Mouse (Mus musculus): ENCODE measurements at regions not wholly inside any gene's neighbourhood (a gene's known extent, or its start where the extent isn't known, plus 50 kb on each side); places are given as distances from the start of the nearest gene placed in this dataset.

DNA sequence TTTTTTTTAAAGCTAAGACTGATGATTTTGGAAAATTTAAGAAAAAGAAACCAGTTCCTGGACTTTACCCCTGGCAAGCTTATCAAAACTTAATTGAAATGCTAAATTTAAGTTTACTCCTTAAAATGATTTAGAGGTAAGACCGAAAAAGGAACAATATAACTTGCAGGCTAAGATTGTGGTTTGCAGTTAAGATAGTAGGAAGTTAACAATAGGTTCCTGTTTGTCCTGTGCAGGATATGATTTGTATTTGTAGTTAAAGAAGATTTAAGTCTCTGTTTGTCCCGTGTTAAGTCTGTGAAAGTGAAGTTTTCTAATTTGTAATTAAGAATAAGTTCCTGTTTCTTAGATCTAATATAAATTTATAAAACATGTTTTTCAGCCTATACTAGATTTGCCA lies 1406.3 kb upstream of the Lrrc6 start:
- WGBS = 86% methylated on average over 2 of the region's 2 CpGs
- no peak for ATAC-seq (ENCODE audit: insufficient read depth, low FRiP score, low TSS enrichment)
- Histone ChIP-seq H3K4me1 (ENCODE audit: control insufficient read depth, insufficient read depth, low read length) (no peaks in the 10 kb centered on the region), H3K36me3 (ENCODE audit: control insufficient read depth, insufficient read depth, low read length) (no peaks in the 10 kb centered on the region), H3K4me2 (ENCODE audit: low read depth) (no peak overlapping the region), H3K9ac (ENCODE audit: low read length) (no peak overlapping the region), H3K4me3 (ENCODE audit: low read depth, low read length) (no peak overlapping the region), H3K27me3 (ENCODE audit: control insufficient read depth, insufficient read depth, low read length) (no peaks in the 10 kb centered on the region), H3K27ac (ENCODE audit: low read depth, low read length) (no peak overlapping the region), H3K9me3 (ENCODE audit: control insufficient read depth, low read length) (no peaks in the 10 kb centered on the region)
- no peak for DNase-seq (ENCODE audit: low spot score)

DNA sequence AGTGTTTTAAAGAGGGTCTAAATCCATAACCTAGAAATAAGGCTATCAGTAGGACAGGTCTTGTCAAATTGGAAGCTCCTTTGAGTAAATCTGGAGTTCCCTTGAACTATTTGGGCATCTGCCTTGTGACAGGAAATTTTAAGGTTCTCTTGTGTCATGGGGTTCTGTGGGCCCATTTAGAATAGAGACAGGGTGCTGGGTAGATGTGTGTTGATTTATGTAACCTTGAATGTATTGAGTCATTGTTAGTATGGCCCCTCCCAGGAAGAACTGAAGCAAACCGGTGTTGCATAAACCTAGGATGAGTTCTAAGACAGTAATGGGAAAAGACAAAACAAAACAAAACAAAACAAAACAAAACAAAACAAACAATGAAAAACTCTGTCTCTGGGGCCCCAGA lies 1404.6 kb upstream of the Lrrc6 start:
- no peaks in the 10 kb centered on the region for H3K27me3 ChIP-seq (ENCODE audit: control insufficient read depth, insufficient read depth, low read length)
- no peak overlapping the region for H3K4me3 ChIP-seq (ENCODE audit: low read depth, low read length)
- 80% methylated on average over 1 of the region's 1 CpGs for WGBS
- no peak for DNase-seq (ENCODE audit: low spot score)
- H3K27ac ChIP-seq (ENCODE audit: low read depth, low read length) = no peak overlapping the region
- no peaks in the 10 kb centered on the region for H3K9me3 ChIP-seq (ENCODE audit: control insufficient read depth, low read length)
- no peak overlapping the region for H3K4me2 ChIP-seq (ENCODE audit: low read depth)
- H3K36me3 ChIP-seq (ENCODE audit: control insufficient read depth, insufficient read depth, low read length) = no peaks in the 10 kb centered on the region
- H3K9ac ChIP-seq (ENCODE audit: low read length) = no peak overlapping the region
- ATAC-seq (ENCODE audit: insufficient read depth, low FRiP score, low TSS enrichment) = no peak
- H3K4me1 ChIP-seq (ENCODE audit: control insufficient read depth, insufficient read depth, low read length) = no peaks in the 10 kb centered on the region

DNA sequence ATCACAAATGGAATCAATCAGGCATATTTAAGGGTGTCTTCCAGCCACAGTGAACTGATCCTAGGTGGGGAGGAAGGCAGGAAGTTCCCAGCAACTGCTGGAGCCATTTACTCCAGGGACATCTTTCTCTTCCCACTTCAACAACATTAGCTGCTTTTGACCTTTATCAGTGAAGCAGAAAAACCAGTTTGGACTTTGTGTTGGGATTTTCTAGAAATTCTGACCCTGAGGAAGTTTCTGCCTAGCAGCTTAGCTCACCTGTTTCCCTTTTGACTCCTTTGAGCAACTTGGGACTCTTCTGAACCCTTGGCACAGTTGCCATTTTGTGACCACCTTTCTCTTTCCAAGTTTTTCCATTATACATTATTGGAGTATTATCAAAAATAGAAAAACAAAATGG lies 1403.9 kb upstream of the Lrrc6 start:
- H3K9me3 ChIP-seq (ENCODE audit: control insufficient read depth, low read length) = no peaks in the 10 kb centered on the region
- no peak overlapping the region for H3K27ac ChIP-seq (ENCODE audit: low read depth, low read length)
- H3K27me3 ChIP-seq (ENCODE audit: control insufficient read depth, insufficient read depth, low read length) = no peaks in the 10 kb centered on the region
- no peaks in the 10 kb centered on the region for H3K4me1 ChIP-seq (ENCODE audit: control insufficient read depth, insufficient read depth, low read length)
- no peak overlapping the region for H3K4me2 ChIP-seq (ENCODE audit: low read depth)
- ATAC-seq (ENCODE audit: insufficient read depth, low FRiP score, low TSS enrichment) (no peak), DNase-seq (ENCODE audit: low spot score) (no peak)
- H3K36me3 ChIP-seq (ENCODE audit: control insufficient read depth, insufficient read depth, low read length) = no peaks in the 10 kb centered on the region
- H3K4me3 ChIP-seq (ENCODE audit: low read depth, low read length) = no peak overlapping the region
- H3K9ac ChIP-seq (ENCODE audit: low read length) = no peak overlapping the region

DNA sequence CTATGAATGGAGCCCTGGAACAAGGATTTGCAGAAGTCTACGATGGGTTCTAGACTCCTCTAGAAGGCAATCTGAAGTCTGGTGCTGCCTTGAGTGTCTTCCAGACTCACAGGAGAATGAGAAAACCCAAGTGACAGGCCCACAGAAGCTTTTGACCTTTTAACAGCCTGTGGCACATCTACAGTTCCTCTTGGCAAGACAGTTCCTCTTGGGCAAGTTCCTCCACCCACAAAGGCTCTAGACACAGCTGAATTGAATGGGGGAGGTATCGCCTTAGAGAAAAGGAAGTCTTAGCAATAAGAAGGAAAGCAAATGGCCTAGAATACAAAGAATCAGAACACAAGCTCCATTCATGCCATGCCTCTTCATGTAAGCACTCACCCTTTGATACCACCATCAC lies 1402.3 kb upstream of the Lrrc6 start:
- DNase-seq (ENCODE audit: low spot score) (no peak), ATAC-seq (ENCODE audit: insufficient read depth, low FRiP score, low TSS enrichment) (no peak)
- 94% methylated on average over 2 of the region's 2 CpGs for WGBS
- H3K27me3 ChIP-seq (ENCODE audit: control insufficient read depth, insufficient read depth, low read length) = no peaks in the 10 kb centered on the region
- no peaks in the 10 kb centered on the region for H3K9me3 ChIP-seq (ENCODE audit: control insufficient read depth, low read length)
- H3K4me3 ChIP-seq (ENCODE audit: low read depth, low read length) = no peak overlapping the region
- no peak overlapping the region for H3K4me2 ChIP-seq (ENCODE audit: low read depth)
- no peak overlapping the region for H3K9ac ChIP-seq (ENCODE audit: low read length)
- H3K27ac ChIP-seq (ENCODE audit: low read depth, low read length) = no peak overlapping the region
- H3K4me1 ChIP-seq (ENCODE audit: control insufficient read depth, insufficient read depth, low read length) = no peaks in the 10 kb centered on the region
- H3K36me3 ChIP-seq (ENCODE audit: control insufficient read depth, insufficient read depth, low read length) = no peaks in the 10 kb centered on the region

DNA sequence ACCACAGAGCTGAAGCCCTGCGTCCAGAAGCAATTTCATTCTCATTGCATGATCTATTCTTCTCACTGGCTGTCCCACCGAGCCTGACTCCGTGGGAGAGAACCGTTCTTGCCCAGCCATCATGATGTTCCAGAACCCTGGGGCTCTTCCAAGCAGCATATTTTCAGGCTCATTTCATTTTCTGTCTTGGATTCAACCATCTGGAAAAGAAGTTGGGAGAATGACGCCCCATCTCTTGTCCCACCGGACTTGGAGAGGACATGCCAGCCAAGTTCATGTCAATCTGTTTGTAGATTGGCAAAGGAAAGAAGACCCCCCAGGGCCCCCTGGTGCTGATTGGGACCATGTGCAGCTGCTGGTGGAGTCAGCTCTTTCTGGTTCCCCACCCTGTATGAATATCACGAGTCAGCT lies 1400.5 kb upstream of the Lrrc6 start:
- Histone ChIP-seq H3K9me3 (ENCODE audit: control insufficient read depth, low read length) (no peaks in the 10 kb centered on the region), H3K9ac (ENCODE audit: low read length) (no peak overlapping the region), H3K4me1 (ENCODE audit: control insufficient read depth, insufficient read depth, low read length) (no peaks in the 10 kb centered on the region), H3K27me3 (ENCODE audit: control insufficient read depth, insufficient read depth, low read length) (no peaks in the 10 kb centered on the region), H3K4me2 (ENCODE audit: low read depth) (no peak overlapping the region), H3K4me3 (ENCODE audit: low read depth, low read length) (no peak overlapping the region), H3K27ac (ENCODE audit: low read depth, low read length) (no peak overlapping the region), H3K36me3 (ENCODE audit: control insufficient read depth, insufficient read depth, low read length) (no peaks in the 10 kb centered on the region)
- DNase-seq (ENCODE audit: low spot score) = no peak
- WGBS = 81% methylated on average over 7 of the region's 7 CpGs
- ATAC-seq (ENCODE audit: insufficient read depth, low FRiP score, low TSS enrichment) = no peak

DNA sequence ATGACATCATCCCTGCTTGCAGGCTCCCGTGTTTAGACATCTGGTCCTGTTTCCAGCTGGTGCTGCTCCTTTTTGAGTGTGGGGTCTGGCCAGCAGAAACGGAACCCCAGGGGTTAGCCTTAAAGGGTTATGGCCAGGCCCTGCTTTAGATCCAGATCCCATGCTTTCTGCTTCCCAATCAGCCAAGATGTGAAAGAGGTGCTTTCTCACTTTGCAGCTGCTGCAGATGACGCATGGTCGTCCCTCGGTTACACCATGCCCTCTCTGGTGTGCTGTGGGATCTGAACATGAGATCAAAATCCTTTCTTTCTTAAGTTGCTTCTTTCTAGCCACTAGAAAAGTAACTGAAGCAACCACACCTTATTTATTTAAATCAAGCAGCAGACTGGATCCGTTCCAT lies 1399.1 kb upstream of the Lrrc6 start:
- Histone ChIP-seq H3K9me3 (ENCODE audit: control insufficient read depth, low read length) (no peaks in the 10 kb centered on the region), H3K27ac (ENCODE audit: low read depth, low read length) (no peak overlapping the region), H3K4me2 (ENCODE audit: low read depth) (no peak overlapping the region), H3K27me3 (ENCODE audit: control insufficient read depth, insufficient read depth, low read length) (no peaks in the 10 kb centered on the region), H3K4me1 (ENCODE audit: control insufficient read depth, insufficient read depth, low read length) (no peaks in the 10 kb centered on the region), H3K36me3 (ENCODE audit: control insufficient read depth, insufficient read depth, low read length) (no peaks in the 10 kb centered on the region), H3K9ac (ENCODE audit: low read length) (no peak overlapping the region), H3K4me3 (ENCODE audit: low read depth, low read length) (no peak overlapping the region)
- DNase-seq (ENCODE audit: low spot score) (no peak), ATAC-seq (ENCODE audit: insufficient read depth, low FRiP score, low TSS enrichment) (no peak)
- 67% methylated on average over 6 of the region's 6 CpGs for WGBS

DNA sequence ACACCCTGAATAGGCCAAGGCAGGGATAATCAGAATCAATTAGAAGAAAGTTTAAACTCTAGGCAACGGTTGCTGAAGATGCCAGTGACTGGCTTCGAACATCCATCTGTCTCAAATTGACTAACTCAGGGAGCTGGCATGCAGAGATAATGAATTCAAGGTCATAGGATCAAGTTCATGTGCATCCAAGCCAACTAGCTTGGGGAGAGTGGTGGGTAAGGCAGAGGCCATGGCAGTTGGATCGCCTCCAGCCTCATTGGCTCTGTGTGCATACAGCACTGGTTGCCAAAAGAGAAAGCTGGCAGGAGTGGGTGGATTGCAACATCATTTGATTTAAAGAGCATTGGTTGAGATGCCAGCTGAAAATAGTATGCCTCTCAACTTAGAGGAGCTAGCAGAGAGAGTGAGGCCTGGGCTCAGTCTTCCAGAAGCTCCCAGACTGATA lies 1398.3 kb upstream of the Lrrc6 start:
- H3K9me3 ChIP-seq (ENCODE audit: control insufficient read depth, low read length) = no peaks in the 10 kb centered on the region
- no peaks in the 10 kb centered on the region for H3K4me1 ChIP-seq (ENCODE audit: control insufficient read depth, insufficient read depth, low read length)
- no peak overlapping the region for H3K4me3 ChIP-seq (ENCODE audit: low read depth, low read length)
- H3K9ac ChIP-seq (ENCODE audit: low read length) = no peak overlapping the region
- ATAC-seq (ENCODE audit: insufficient read depth, low FRiP score, low TSS enrichment) (no peak), DNase-seq (ENCODE audit: low spot score) (no peak)
- no peak overlapping the region for H3K4me2 ChIP-seq (ENCODE audit: low read depth)
- H3K27me3 ChIP-seq (ENCODE audit: control insufficient read depth, insufficient read depth, low read length) = no peaks in the 10 kb centered on the region
- H3K36me3 ChIP-seq (ENCODE audit: control insufficient read depth, insufficient read depth, low read length) = no peaks in the 10 kb centered on the region
- no peak overlapping the region for H3K27ac ChIP-seq (ENCODE audit: low read depth, low read length)
- WGBS = 81% methylated on average over 3 of the region's 3 CpGs

DNA sequence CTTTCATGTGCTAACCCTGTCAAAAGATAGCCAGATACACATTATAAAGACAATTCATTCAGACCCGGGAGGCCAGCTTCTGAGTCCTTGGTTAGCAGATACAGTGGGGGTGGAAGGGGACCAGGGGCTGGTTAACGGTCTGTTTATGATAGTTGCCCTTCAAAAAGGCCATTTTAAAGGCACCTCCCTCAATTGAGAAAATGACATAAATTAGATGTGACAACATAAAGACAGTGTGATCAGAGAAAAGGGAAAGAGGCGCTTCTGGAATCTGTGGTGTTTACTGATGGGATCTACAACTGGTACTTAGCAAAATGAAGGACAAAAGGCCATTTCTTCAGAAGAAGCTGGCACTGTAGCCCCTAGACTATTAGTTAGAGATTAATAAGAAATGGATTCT lies 1391.4 kb upstream of the Lrrc6 start:
- H3K36me3 ChIP-seq (ENCODE audit: control insufficient read depth, insufficient read depth, low read length) = no peaks in the 10 kb centered on the region
- H3K4me1 ChIP-seq (ENCODE audit: control insufficient read depth, insufficient read depth, low read length) = no peaks in the 10 kb centered on the region
- no peak overlapping the region for H3K4me2 ChIP-seq (ENCODE audit: low read depth)
- no peaks in the 10 kb centered on the region for H3K27me3 ChIP-seq (ENCODE audit: control insufficient read depth, insufficient read depth, low read length)
- no peak overlapping the region for H3K4me3 ChIP-seq (ENCODE audit: low read depth, low read length)
- no peaks in the 10 kb centered on the region for H3K9me3 ChIP-seq (ENCODE audit: control insufficient read depth, low read length)
- H3K9ac ChIP-seq (ENCODE audit: low read length) = no peak overlapping the region
- no peak for DNase-seq (ENCODE audit: low spot score)
- ATAC-seq (ENCODE audit: insufficient read depth, low FRiP score, low TSS enrichment) = peak; percentile 42; the same call in 1 of the 2 replicates
- 45% methylated on average over 3 of the region's 3 CpGs for WGBS
- no peak overlapping the region; the same call in 1 of the 2 replicates for H3K27ac ChIP-seq (ENCODE audit: low read depth, low read length)

DNA sequence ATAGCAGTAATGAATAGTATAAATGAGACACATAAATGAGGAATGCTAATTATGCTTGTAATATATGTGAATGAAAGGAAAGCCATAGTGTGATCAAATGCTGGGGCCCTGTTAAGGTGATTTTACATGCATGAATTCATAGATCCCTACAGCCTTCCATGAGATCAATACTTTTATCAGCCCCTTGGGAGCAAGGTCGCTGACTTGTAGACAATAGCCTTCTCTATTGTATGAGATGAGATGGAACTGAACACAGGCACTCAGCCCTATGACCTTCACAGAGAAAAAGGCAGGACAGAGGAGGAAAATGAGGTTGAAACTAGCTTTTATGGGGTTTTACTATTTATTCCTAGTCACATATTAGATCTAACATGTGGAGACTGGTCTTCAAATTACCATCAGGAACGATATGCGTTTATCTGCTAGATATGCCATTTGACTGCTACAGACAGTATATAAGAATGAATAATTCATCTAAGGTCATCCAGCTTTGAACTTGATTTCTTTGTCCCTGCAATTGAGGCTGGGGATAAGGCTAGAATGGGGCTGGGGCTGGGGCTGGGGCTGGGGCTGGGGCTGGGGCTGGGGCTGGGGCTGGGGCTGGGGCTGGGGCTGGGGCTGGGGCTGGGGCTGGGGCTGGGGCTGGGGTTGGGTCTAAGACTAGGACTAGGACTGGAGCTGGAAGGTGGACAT lies 1390.0 kb upstream of the Lrrc6 start:
- Histone ChIP-seq H3K27ac (ENCODE audit: low read depth, low read length) (peak overlapping the region; percentile 62; the same call in 1 of the 2 replicates), H3K36me3 (ENCODE audit: control insufficient read depth, insufficient read depth, low read length) (no peaks in the 10 kb centered on the region), H3K4me1 (ENCODE audit: control insufficient read depth, insufficient read depth, low read length) (no peaks in the 10 kb centered on the region), H3K4me2 (ENCODE audit: low read depth) (no peak overlapping the region), H3K27me3 (ENCODE audit: control insufficient read depth, insufficient read depth, low read length) (no peaks in the 10 kb centered on the region), H3K9me3 (ENCODE audit: control insufficient read depth, low read length) (no peaks in the 10 kb centered on the region), H3K9ac (ENCODE audit: low read length) (no peak overlapping the region), H3K4me3 (ENCODE audit: low read depth, low read length) (no peak overlapping the region)
- WGBS = 69% methylated on average over 3 of the region's 3 CpGs
- DNase-seq (ENCODE audit: low spot score) (peak; percentile 27), ATAC-seq (ENCODE audit: insufficient read depth, low FRiP score, low TSS enrichment) (no peak)
